Mouse (Mus musculus) heart, adult 2 months (tissue): ENCODE measurements around the gene Mrpl45.

Experiments
- CTCF ChIP-seq: fragments of 200-600 bp; IDR thresholded peaks from 2 replicates; pipeline ENCODE4 v1.8.1; 2022; ENCODE audit warnings: antibody characterized with exemption, mild to moderate bottlenecking, moderate library complexity
- EP300 ChIP-seq: fragments of 200-500 bp; IDR thresholded peaks from 2 replicates; pipeline ENCODE4 v1.6.1; 2011; ENCODE audit warnings: low read depth, low read length, control low read depth; ENCODE audit not compliant: insufficient read depth

- TF ChIP-seq CTCF (no peak), EP300 (no peak)
These were observed 27.9 kb upstream of the Mrpl45 start for GRCm38 (mm10) chr11:97287643-97288042.
